Mouse (Mus musculus): ENCODE results near the gene Pik3r1.

The Pik3r1 gene

DNA sequence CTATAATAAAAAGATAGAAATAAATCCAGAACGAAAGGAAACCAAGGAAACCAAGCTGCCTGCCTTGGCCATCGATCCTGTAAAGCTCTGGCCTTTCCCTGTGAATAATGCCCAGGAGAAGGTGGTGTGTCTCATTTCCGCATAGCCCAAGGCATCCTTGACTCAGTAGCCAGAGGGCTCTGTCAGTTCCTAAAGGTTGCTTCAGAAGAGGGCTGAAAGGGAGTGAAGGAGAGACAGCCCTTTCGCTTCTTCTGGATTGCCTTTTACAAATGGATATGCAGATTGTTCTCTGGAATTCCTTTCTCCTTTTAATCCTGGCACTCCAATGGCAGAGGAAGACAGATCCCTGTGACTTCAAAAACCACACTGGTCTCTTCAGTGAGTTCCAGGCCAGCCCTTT lies 16.2 kb downstream of the Pik3r1 start:
- ChIA-PET POLR2A (interaction anchor here in 3 of 4 experiments (1.1 to 9.5 kb wide), 7 partner anchors 8 to 16 kb away, joined by 3 to 59 read pairs (median 4); partner anchors contain the start of gene Pik3r1 (in 3 of the 3)), CTCF (interaction anchor here in 2 of 4 experiments (0.6 to 1.2 kb wide), 3 partner anchors 11 to 953 kb away, joined by 3 read pairs; no protein-coding TSS in a partner anchor)

DNA sequence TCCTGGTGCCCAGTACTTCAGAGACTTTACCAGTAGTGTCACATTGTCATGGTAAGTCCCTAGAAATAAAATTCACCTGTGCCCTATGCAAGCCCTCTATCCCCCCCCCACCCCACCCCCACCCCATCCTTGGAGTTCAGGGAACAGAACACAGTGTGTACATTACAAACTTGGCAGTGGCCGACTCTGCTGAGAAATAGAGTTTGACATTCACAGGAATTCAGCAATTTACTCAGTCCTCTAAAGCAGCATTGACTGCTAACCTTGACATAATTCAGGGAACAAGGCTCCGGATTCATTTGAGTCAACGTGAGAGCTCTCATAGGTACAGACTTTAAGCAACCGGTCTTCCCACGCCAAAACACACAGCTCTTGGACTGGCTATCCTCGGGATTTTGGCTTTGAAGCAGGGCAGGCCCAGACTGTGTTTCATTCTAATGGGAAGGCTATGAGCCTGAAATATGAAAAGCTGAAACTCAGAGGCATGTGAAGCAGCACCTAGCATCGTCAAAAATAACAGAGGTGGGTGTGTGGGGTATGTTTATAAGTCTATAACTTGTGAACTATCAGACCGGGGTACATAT lies 21.9 kb downstream of the Pik3r1 start:
- ChIA-PET CTCF (no interaction called here), POLR2A (interaction anchor here in 1 of 4 experiments (4.6 kb wide), 1 partner anchor 21 kb away, joined by 27 read pairs; the partner anchor contains the start of gene Pik3r1)

DNA sequence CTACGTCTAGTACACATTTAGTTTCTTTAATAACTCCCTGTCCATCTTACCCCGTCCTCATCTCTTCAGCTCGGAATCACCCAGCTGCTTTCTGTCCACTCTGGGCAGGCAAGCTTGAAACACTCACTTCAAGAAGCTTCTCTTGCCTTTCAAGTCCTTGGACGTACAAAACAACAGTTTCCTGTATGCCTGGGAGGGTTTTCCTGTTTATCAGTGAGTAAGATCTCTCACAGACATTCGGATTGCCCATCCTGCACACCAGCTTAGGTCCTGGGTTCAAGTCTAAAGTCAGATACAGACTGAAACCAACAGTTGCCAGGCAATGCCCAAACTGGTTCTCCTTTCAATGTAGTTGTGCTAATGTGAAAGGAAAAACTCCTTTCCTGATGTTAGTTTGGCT lies 23.1 kb downstream of the Pik3r1 start:
- CTCF ChIA-PET, result no interaction called here
- POLR2A ChIA-PET, result interaction anchor here in 2 of 4 experiments (1.9 to 4.6 kb wide), 3 partner anchors 22 to 57 kb away, joined by 5 to 27 read pairs (median 13); partner anchors contain the start of gene Pik3r1 (in 2 of the 2)

DNA sequence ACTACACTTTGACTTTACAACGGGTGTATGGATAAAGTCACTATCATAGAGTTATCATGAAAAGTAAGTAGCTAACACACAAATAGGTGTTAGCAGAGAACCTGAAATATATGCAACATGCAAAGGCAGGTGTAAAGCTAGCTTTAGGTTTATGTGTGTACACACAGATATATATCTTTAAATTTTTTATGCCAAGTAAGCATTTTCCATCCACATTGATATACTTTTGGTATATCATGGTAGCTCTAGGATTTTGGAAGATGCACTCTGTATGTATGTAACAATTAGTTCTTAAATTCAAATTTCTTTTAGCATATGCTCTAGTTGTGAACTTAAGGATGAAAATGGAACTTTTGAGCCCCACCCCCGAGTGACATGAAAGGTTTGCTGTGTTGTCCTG lies 24.0 kb downstream of the Pik3r1 start:
- POLR2A ChIA-PET, result interaction anchor here in 2 of 4 experiments (0.6 to 4.6 kb wide), 6 partner anchors 8 to 116 kb away, joined by 3 to 27 read pairs (median 4); partner anchors contain the start of gene Pik3r1 (in 2 of the 2)
- CTCF ChIA-PET, result interaction anchor here in 1 of 4 experiments (0.7 kb wide), 1 partner anchor 229 kb away, joined by 5 read pairs; no protein-coding TSS in a partner anchor

DNA sequence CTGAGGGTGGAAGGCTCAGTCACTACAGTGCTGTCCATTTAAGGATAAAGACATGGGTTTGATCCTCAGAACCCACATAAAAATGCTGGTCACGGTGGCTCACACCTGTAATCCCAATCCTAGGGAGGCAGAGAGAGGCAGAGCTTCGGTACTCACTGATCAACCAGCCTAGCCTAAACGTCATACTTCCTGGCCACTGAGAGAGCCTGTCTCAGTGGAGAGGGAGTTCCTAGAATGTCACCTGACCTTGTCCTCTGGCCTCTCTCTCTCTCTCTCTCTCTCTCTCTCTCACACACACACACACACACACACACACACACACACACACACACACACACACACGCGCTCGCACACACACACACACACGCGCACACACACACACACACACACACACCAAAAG lies 24.8 kb downstream of the Pik3r1 start:
- ChIA-PET CTCF (interaction anchor here in 1 of 4 experiments (0.6 to 0.7 kb wide), 2 partner anchors 228 to 904 kb away, joined by 5 to 6 read pairs; no protein-coding TSS in a partner anchor), POLR2A (interaction anchor here in 3 of 4 experiments (0.7 to 4.6 kb wide), 6 partner anchors 9 to 117 kb away, joined by 3 to 27 read pairs (median 4); partner anchors contain the start of gene Pik3r1 (in 2 of the 3))

DNA sequence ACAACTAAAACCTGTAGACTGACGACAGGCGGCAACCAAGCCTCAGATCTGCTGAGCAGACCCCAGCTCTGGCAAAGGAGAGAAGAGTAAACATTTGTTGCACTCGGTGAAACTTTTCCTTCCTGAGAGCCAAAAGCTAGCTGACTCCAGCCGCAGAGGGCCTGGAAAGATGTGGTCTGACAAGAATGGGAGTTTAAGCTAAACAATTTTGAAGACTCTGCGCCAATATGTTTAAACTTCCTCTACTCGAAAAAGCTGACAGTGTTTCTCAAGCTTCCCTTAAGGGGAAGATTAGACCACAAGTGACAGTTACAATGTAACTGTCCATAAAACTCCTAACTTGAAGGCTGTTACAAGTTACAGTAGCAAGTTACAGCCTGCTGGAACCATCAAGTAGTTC lies 25.4 kb downstream of the Pik3r1 start:
- ChIA-PET CTCF (no interaction called here), POLR2A (interaction anchor here in 3 of 4 experiments (0.7 to 4.6 kb wide), 4 partner anchors 9 to 25 kb away, joined by 4 to 27 read pairs (median 8); partner anchors contain the start of gene Pik3r1 (in 2 of the 3))

DNA sequence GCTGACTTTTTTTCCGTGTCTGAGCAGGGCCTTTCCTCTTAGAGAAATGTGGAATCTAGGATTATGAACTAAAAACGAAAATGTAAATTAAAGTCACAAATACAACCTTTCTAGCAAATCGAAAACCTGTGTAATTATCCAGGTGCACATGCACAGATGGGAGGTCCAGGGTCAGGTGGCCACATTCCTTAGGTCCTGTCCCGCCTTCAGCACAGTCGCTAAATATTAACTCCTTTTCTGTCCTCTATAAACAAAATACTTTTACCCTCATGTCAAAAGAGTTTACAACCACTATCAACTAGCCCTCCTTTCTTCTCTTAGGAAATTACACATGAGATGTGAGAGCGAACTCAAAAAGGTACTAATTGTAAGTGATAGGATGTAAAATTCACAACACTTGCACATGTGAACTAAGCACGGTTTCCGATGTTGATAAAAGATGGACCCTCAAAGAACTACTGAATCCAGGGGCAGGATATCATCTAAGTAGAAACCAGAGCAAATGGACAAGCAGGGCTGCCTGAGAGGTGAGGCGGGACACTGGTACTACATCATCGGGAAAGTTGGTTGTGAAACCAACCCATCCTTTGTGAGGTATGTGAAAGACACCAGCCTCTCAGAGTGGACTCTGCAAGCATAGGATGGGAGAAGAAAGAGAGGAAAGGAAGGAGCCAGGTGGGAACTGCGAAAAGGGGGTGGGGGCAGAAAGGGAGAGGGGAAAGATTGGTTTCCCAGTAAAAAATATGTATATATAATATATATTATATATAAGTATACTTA lies 26.3 kb downstream of the Pik3r1 start:
- ChIA-PET POLR2A (interaction anchor here in 1 of 4 experiments (4.6 kb wide), 1 partner anchor 26 kb away, joined by 27 read pairs; the partner anchor contains the start of gene Pik3r1), CTCF (interaction anchor here in 1 of 4 experiments (0.6 kb wide), 1 partner anchor 11 kb away, joined by 5 read pairs; no protein-coding TSS in a partner anchor)

DNA sequence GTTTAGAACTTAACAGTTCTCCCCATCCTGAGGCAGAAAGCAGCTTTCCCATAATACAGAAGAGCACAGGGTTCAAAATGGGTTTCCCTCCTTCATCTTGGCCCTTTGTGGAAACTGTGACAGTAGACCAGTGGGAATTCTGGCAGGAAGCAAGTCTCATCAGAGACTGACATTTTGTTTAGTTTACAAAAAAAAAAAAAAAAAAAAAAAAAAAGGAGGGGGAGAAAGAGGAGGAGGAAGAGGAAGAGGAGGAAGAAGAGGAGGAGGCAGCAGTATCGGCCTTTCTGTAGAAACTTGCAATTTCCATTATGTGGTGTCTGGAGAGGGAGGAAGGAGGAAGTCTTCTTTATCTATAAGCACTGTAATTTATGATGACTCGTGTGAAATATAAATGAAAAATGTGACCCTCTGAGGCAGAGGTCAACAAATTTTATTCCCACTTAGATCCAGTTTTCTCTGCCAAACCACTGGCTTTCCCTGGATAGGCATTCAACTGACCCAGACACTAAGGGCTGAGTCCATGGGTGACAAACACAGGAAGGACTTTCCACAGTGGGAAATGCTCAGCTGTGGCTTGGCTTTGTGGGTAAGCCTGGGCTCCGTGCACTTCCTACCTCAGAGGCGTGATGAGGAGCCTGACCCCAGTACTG lies 28.2 kb downstream of the Pik3r1 start:
- ChIA-PET CTCF (interaction anchor here in 1 of 4 experiments (0.7 kb wide), 1 partner anchor 635 kb away, joined by 6 read pairs; no protein-coding TSS in a partner anchor), POLR2A (no interaction called here)

DNA sequence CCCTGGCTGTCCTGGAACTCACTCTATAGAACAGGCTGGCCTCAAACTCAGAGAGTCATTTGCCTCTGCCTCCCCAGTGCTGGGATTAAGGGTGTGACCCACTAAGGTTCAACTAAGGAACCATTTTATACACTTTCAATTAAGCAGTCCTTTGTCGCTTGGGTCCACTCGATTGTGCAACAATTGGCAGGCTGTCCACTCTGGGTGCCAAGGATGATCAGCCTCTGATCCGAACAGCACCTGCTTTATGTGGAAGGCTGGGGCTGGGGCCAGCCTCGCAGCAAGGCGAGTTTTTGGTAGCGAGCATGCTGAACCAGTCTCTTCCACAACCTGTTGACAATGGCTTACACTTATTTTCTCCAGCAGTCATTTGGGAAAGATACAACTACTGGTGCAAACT lies 29.2 kb downstream of the Pik3r1 start:
- CTCF ChIA-PET, result no interaction called here
- POLR2A ChIA-PET, result interaction anchor here in 1 of 4 experiments (0.8 kb wide), 1 partner anchor 13 kb away, joined by 3 read pairs; no protein-coding TSS in a partner anchor

DNA sequence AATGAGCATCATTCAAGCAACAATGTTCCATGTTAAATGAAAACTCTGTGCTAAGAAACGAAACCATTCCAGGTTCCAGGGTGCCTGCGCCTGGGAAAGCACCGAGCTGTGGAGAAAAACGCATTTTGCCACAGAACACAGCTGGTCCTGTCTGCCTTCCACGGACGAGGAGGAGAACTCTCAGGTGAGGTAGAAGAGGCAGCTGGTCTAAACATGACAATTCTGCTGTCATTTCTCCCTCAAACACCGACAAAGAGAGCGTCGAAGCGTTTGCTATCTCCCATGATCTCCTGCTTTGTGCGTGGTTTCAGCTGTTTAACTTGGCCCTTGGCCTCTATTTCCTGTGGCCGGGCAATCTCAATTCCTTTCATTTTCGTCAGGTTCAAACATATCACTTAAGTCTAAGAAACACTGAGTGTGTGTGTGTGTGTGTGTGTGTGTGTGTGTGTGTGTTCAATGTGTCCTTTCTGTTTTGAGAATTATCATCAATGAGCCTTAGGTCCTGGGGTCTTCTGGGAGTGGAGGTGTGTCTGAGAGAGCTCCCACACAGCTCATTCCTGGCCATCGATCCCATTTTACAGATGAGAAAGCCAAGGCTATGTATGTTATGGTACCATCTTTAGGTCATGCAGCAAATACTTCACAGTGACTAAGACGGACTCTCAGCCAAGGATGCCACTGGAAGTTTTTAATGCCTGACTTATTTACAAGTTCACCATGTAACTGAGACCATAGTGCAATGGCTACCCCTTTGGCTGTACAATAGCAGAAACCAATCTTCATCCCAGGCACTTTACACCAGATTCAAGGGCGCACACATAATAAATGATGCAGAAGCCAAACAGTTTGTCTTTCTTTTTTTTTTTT lies 31.3 kb downstream of the Pik3r1 start:
- ChIA-PET CTCF (interaction anchor here in 2 of 4 experiments (0.6 to 1.1 kb wide), 2 partner anchors 45 to 907 kb away, joined by 3 to 4 read pairs; no protein-coding TSS in a partner anchor), POLR2A (interaction anchor here in 2 of 4 experiments (0.7 to 1.7 kb wide), 3 partner anchors 16 to 59 kb away, joined by 4 to 5 read pairs (median 5); partner anchors contain the start of gene Pik3r1 (in 1 of the 2))

DNA sequence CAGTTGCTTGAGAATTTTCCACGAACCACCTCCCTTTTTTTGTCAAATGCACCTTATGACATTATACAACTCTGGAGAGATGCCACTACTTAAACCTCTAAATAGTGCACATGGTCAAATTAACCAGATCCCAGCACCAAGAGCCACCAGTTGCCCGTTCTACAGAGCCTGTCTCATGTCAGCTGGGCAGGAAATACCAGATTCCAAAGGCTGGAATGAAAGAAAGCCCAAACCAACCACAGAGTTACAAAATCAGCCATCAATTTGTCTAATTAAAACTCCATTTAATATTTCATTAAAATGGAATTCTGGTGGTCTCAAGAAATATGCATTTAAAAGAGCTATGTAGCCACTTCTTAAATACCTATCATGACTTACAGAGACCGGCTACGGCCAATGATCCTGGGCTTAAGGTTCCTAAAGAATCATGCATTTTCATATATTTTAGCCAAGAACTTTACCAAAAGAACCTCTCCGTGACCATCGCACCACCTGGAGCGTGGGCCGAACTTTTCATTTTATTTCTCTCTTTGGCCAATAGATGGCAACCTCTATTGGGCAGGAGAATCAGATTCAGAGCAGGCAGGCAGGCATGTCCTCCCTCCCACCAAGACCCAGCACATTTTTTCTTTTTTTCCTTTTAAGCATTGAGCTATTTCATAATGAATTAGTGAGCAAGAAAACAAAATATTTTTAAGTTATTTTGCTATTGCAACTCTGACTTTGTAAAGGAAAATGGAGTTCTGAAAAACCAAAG lies 32.5 kb downstream of the Pik3r1 start:
- CTCF ChIA-PET, result interaction anchor here in 1 of 4 experiments (1.1 kb wide), 1 partner anchor 908 kb away, joined by 3 read pairs; no protein-coding TSS in a partner anchor
- POLR2A ChIA-PET, result interaction anchor here in 2 of 4 experiments (1.0 to 1.8 kb wide), 3 partner anchors 31 to 32 kb away, joined by 3 to 5 read pairs (median 4); partner anchors contain the start of gene Pik3r1 (in 2 of the 2)

DNA sequence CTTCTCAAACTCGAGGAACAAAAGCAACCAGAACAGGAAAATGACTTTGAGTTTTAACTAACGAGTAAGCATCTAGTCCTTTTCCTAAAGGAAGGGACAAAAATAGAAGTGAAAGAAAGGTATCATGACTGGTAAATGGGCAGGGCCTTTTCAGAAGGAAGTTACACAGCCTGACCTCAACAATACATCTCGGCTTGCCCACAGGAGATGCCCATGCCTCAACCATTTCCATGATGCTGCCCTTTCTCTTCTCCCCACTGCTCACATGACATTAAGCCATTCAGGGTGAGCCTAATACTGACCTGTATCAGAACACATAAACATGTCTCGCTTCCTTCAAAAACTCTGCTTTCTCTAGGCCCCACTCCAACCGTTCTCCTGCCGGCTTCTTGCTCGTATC lies 33.8 kb downstream of the Pik3r1 start:
- POLR2A ChIA-PET, result interaction anchor here in 1 of 4 experiments (1.8 kb wide), 1 partner anchor 33 kb away, joined by 4 read pairs; the partner anchor contains the start of gene Pik3r1
- CTCF ChIA-PET, result no interaction called here

DNA sequence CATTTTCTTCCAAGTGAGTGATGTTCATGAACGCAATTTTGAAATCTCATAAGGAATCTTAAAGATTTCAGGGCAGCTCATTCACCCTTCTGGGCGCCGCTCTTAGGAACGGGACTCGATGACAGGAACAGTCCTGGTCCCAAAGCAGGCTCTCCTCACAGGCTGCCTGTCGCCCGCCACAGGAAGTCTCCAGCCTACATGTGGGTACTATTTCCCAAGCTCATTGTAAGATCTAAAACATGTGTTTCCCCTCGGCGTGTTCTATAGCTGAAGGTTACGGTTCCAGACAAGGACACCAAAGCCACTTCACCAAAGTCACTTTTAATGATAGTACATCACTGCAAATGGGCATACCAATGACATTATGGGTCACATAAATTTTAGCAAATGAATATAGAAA lies 35.3 kb downstream of the Pik3r1 start:
- CTCF ChIA-PET, result interaction anchor here in 1 of 4 experiments (1.4 kb wide), 1 partner anchor 13 kb away, joined by 4 read pairs; no protein-coding TSS in a partner anchor
- POLR2A ChIA-PET, result no interaction called here

DNA sequence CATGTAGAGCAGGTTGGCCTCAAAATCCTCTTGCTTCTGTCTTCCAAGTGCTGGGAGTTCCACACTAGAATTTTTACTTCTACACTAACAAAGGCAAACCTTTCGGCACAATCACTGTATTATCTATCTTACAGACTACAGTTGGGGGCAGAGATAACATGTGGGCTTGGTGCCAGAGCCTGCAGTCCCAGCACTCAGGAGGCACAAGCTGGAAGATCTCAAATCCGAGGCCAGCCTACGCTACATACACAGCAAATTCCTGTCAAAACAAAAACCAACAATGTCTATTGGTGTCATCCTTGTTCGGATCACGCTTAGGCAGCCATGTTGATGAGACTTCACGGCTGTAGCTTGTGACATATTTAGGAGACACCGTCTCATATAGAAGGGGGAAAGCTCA lies 36.2 kb downstream of the Pik3r1 start:
- CTCF ChIA-PET, result no interaction called here
- POLR2A ChIA-PET, result no interaction called here

DNA sequence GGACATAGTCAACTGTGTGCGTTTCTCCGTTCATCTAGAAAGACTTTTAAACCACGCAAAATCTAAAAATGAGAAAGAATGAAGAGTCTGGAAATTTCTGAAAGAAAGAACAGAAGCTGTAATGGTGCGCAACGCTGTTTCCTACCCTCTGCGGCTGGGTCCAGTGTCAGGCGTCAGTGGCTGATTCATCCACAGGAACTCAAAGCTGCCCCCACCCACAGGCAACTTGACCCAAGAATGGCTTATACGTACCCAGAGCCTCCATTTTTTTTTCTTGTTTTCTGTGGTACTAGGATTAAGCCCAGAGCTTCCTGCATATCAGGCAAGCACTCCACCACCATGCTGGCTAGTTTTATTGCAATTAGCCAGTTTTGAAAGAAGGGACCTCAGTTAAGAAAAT lies 37.7 kb downstream of the Pik3r1 start:
- ChIA-PET CTCF (interaction anchor here in 2 of 4 experiments (0.6 kb wide), 2 partner anchors 12 to 934 kb away, joined by 3 to 5 read pairs; no protein-coding TSS in a partner anchor), POLR2A (interaction anchor here in 1 of 4 experiments (0.7 kb wide), 1 partner anchor 1358 kb away, joined by 3 read pairs; no protein-coding TSS in a partner anchor)

DNA sequence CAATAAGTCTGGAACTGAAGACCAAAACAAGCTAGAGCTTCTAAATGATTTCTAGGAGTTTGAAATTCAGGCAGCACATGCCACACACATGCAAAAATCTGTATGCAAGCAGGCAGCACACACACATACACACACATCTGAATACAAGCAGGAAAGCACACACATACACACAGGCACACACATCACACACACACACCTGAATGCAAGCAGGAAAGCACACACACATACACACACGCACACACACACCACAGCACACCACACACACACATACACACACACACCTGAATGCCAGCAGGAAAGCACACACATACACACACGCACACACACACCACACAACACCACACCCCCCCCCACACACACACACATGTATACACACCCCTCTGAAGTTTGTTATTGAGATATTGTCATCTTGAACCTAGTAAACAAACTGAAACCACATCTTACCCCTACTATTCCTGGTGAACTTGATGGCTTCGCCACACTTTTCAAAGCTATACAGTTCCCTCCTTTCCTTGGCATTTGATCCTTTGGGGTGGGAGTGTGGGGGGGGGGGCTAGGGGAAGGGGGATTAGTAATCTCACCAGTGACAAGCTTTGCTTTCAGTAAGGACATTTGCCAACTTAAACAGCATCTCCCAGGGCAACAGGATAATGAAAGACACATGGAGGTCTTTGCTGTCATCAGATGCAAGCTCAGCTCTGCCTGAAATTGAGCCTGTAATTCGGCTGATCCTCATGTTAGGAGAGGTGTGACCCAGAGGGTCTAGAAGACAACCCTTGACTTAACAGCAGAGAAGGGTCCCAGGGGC lies 38.6 kb downstream of the Pik3r1 start:
- ChIA-PET POLR2A (interaction anchor here in 2 of 4 experiments (0.6 to 0.7 kb wide), 3 partner anchors 84 to 1359 kb away, joined by 3 read pairs; no protein-coding TSS in a partner anchor), CTCF (interaction anchor here in 3 of 4 experiments (0.6 to 1.3 kb wide), 6 partner anchors 10 to 1070 kb away, joined by 3 to 5 read pairs (median 4); no protein-coding TSS in a partner anchor)
